Mouse (Mus musculus): ENCODE results near the gene Nkx2-3.

GRCm38 (mm10) chr19:43579081-43579796 lies 32.9 kb upstream of the Nkx2-3 start:
- TF ChIP-seq POLR2A (IDR thresholded peaks at IDR 0.05; ENCODE audit: control insufficient read depth, low read depth, low read length) (no peak), CTCF (IDR thresholded peaks at IDR 0.05; ENCODE audit: control insufficient read depth, insufficient read depth, insufficient replicate concordance, low read depth, low read length) (no peak)
